Mouse (Mus musculus): ENCODE measurements around the gene Hoxa10. TPM values are rescaled to one million over a fixed set of nuclear protein-coding genes. Genes with fewer than 3 reads are reported as not detected.
A peak's percentile ranks its signal among the peaks of the same experiment; 100 is the strongest.

The Hoxa10 gene
- polyA plus RNA-seq, 1 experiment from 2014 or later: 15.6 TPM

- ATAC-seq (replicated peaks; ENCODE audit: low FRiP score, low TSS enrichment, low read depth) (no peak), DNase-seq (ENCODE audit: low spot score) (peak; percentile 72)
- WGBS: 18% methylated on average over 10 of the region's 10 CpGs
- peak overlapping the region; percentile 81 for H3K27ac ChIP-seq (ENCODE audit: low read depth)
- peaks cover 21% of the 10 kb centered on the region for H3K27me3 ChIP-seq (replicated peaks; ENCODE audit: control insufficient read depth, insufficient read depth, low read length)
- peak overlapping the region; percentile 78 for H3K4me2 ChIP-seq (ENCODE audit: low read length)
- H3K4me3 ChIP-seq (ENCODE audit: low read depth, low read length): peak overlapping the region; percentile 67
- H3K9ac ChIP-seq (ENCODE audit: low read length): peak overlapping the region; percentile 97
- H3K9me3 ChIP-seq (ENCODE audit: control insufficient read depth, low read length): no peaks in the 10 kb centered on the region
- peaks cover 49% of the 10 kb centered on the region for H3K4me1 ChIP-seq (replicated peaks; ENCODE audit: control insufficient read depth, insufficient read depth, low read length)
- peaks cover 11% of the 10 kb centered on the region; the same call in 1 of the 2 replicates for H3K36me3 ChIP-seq (ENCODE audit: control insufficient read depth, insufficient read depth, low read length)
Measured at GRCm38 (mm10) chr6:52203121-52203370, 37.6 kb downstream of the Hoxa10 start.

- H3K27me3 ChIP-seq (replicated peaks; ENCODE audit: control insufficient read depth, insufficient read depth, low read length): peaks cover 20% of the 10 kb centered on the region
- H3K36me3 ChIP-seq (ENCODE audit: control insufficient read depth, insufficient read depth, low read length): peaks cover 11% of the 10 kb centered on the region; the same call in 1 of the 2 replicates
- DNase-seq (ENCODE audit: low spot score) (peak; percentile 79), ATAC-seq (replicated peaks; ENCODE audit: low FRiP score, low TSS enrichment, low read depth) (no peak)
- H3K4me1 ChIP-seq (replicated peaks; ENCODE audit: control insufficient read depth, insufficient read depth, low read length): peaks cover 49% of the 10 kb centered on the region
- no peaks in the 10 kb centered on the region for H3K9me3 ChIP-seq (ENCODE audit: control insufficient read depth, low read length)
- H3K9ac ChIP-seq (ENCODE audit: low read length): peak overlapping the region; percentile 97
- 27% methylated on average over 22 of the region's 22 CpGs for WGBS
- H3K27ac ChIP-seq (ENCODE audit: low read depth): peak overlapping the region; percentile 81
- peak overlapping the region; percentile 78 for H3K4me2 ChIP-seq (ENCODE audit: low read length)
- peak overlapping the region; percentile 67 for H3K4me3 ChIP-seq (ENCODE audit: low read depth, low read length)
Measured at GRCm38 (mm10) chr6:52202362-52203120, 38.1 kb downstream of the Hoxa10 start.

- peak overlapping the region; percentile 97 for H3K9ac ChIP-seq (ENCODE audit: low read length)
Measured at GRCm38 (mm10) chr6:52201269-52201668, 39.4 kb downstream of the Hoxa10 start.

GRCm38 (mm10) chr6:52200751-52201250, 39.9 kb downstream of the Hoxa10 start:
- Histone ChIP-seq H3K27me3 (replicated peaks; ENCODE audit: control insufficient read depth, insufficient read depth, low read length) (peaks cover 10% of the 10 kb centered on the region; the same call in 1 of the 2 replicates), H3K27ac (ENCODE audit: low read depth) (peak overlapping the region; percentile 81), H3K36me3 (ENCODE audit: control insufficient read depth, insufficient read depth, low read length) (peaks cover 9% of the 10 kb centered on the region; the same call in 1 of the 2 replicates), H3K4me2 (ENCODE audit: low read length) (peak overlapping the region; percentile 78), H3K4me3 (ENCODE audit: low read depth, low read length) (peak overlapping the region; percentile 67), H3K9me3 (ENCODE audit: control insufficient read depth, low read length) (no peaks in the 10 kb centered on the region), H3K9ac (ENCODE audit: low read length) (peak overlapping the region; percentile 97), H3K4me1 (replicated peaks; ENCODE audit: control insufficient read depth, insufficient read depth, low read length) (peaks cover 57% of the 10 kb centered on the region)
- DNase-seq (ENCODE audit: low spot score) (no peak), ATAC-seq (replicated peaks; ENCODE audit: low FRiP score, low TSS enrichment, low read depth) (0 out of 2 replicates have a peak, but pooled peaks have one; percentile 7)
- WGBS: 18% methylated on average over 10 of the region's 10 CpGs

More at GRCm38 (mm10) chr6:52201269-52201668, 39.4 kb downstream of the Hoxa10 start:
- Histone ChIP-seq H3K4me3 (ENCODE audit: low read depth, low read length) (peak overlapping the region; percentile 67), H3K4me2 (ENCODE audit: low read length) (peak overlapping the region; percentile 78), H3K27me3 (replicated peaks; ENCODE audit: control insufficient read depth, insufficient read depth, low read length) (peaks cover 12% of the 10 kb centered on the region; the same call in 1 of the 2 replicates), H3K4me1 (replicated peaks; ENCODE audit: control insufficient read depth, insufficient read depth, low read length) (peaks cover 52% of the 10 kb centered on the region), H3K36me3 (ENCODE audit: control insufficient read depth, insufficient read depth, low read length) (peaks cover 11% of the 10 kb centered on the region; the same call in 1 of the 2 replicates), H3K9me3 (ENCODE audit: control insufficient read depth, low read length) (no peaks in the 10 kb centered on the region), H3K27ac (ENCODE audit: low read depth) (peak overlapping the region; percentile 81)
- ATAC-seq (replicated peaks; ENCODE audit: low FRiP score, low TSS enrichment, low read depth): no peak
- WGBS: 33% methylated on average over 1 of the region's 1 CpGs
- no peak for DNase-seq (ENCODE audit: low spot score)

- H3K4me3 ChIP-seq (ENCODE audit: low read depth, low read length): peak overlapping the region; percentile 67
- 0 out of 2 replicates have a peak, but pooled peaks cover 7% of the 10 kb centered on the region for H3K27me3 ChIP-seq (replicated peaks; ENCODE audit: control insufficient read depth, insufficient read depth, low read length)
- peak overlapping the region; percentile 97 for H3K9ac ChIP-seq (ENCODE audit: low read length)
- H3K4me1 ChIP-seq (replicated peaks; ENCODE audit: control insufficient read depth, insufficient read depth, low read length): peaks cover 55% of the 10 kb centered on the region
- DNase-seq (ENCODE audit: low spot score) (peak; percentile 84), ATAC-seq (replicated peaks; ENCODE audit: low FRiP score, low TSS enrichment, low read depth) (peak; percentile 18)
- H3K36me3 ChIP-seq (ENCODE audit: control insufficient read depth, insufficient read depth, low read length): peaks cover 7% of the 10 kb centered on the region; the same call in 1 of the 2 replicates
- 18% methylated on average over 30 of the region's 30 CpGs for WGBS
- H3K27ac ChIP-seq (ENCODE audit: low read depth): peak overlapping the region; percentile 81
- H3K4me2 ChIP-seq (ENCODE audit: low read length): peak overlapping the region; percentile 78
- H3K9me3 ChIP-seq (ENCODE audit: control insufficient read depth, low read length): no peaks in the 10 kb centered on the region
Measured at GRCm38 (mm10) chr6:52200073-52200750, 40.4 kb downstream of the Hoxa10 start.

- peaks cover 71% of the 10 kb centered on the region for H3K4me1 ChIP-seq (replicated peaks; ENCODE audit: control insufficient read depth, insufficient read depth, low read length)
- WGBS: 5% methylated on average over 10 of the region's 10 CpGs
Measured at GRCm38 (mm10) chr6:52197271-52197670, 43.4 kb downstream of the Hoxa10 start.

GRCm38 (mm10) chr6:52196811-52197210, 43.8 kb downstream of the Hoxa10 start:
- peak overlapping the region; percentile 93 for H3K27ac ChIP-seq (ENCODE audit: low read depth)

More at GRCm38 (mm10) chr6:52197271-52197670, 43.4 kb downstream of the Hoxa10 start:
- peak overlapping the region; percentile 11; the same call in 1 of the 2 replicates for H3K4me3 ChIP-seq (ENCODE audit: low read depth, low read length)
- peak overlapping the region; percentile 93 for H3K27ac ChIP-seq (ENCODE audit: low read depth)
- peak overlapping the region; percentile 78 for H3K4me2 ChIP-seq (ENCODE audit: low read length)
- DNase-seq (ENCODE audit: low spot score): no peak
- H3K36me3 ChIP-seq (ENCODE audit: control insufficient read depth, insufficient read depth, low read length): peaks cover 7% of the 10 kb centered on the region; the same call in 1 of the 2 replicates
- H3K9ac ChIP-seq (ENCODE audit: low read length): peak overlapping the region; percentile 41
- H3K27me3 ChIP-seq (replicated peaks; ENCODE audit: control insufficient read depth, insufficient read depth, low read length): 0 out of 2 replicates have a peak, but pooled peaks cover 3% of the 10 kb centered on the region
- ATAC-seq (replicated peaks; ENCODE audit: low FRiP score, low TSS enrichment, low read depth): peak; percentile 64
- no peaks in the 10 kb centered on the region for H3K9me3 ChIP-seq (ENCODE audit: control insufficient read depth, low read length)

GRCm38 (mm10) chr6:52194690-52195089, 46.0 kb downstream of the Hoxa10 start:
- 0 out of 2 replicates have a peak, but pooled peaks cover 3% of the 10 kb centered on the region for H3K27me3 ChIP-seq (replicated peaks; ENCODE audit: control insufficient read depth, insufficient read depth, low read length)
- WGBS: 16% methylated on average over 10 of the region's 10 CpGs
- peak overlapping the region; percentile 56 for H3K9ac ChIP-seq (ENCODE audit: low read length)
- no peaks in the 10 kb centered on the region for H3K9me3 ChIP-seq (ENCODE audit: control insufficient read depth, low read length)
- peak; percentile 75 for DNase-seq (ENCODE audit: low spot score)
- ATAC-seq (replicated peaks; ENCODE audit: low FRiP score, low TSS enrichment, low read depth): no peak
- H3K27ac ChIP-seq (ENCODE audit: low read depth): peak overlapping the region; percentile 93
- H3K4me2 ChIP-seq (ENCODE audit: low read length): peak overlapping the region; percentile 78
- H3K4me1 ChIP-seq (replicated peaks; ENCODE audit: control insufficient read depth, insufficient read depth, low read length): peaks cover 66% of the 10 kb centered on the region
- 0 out of 2 replicates have a peak overlapping the region, but pooled peaks have one; percentile 1 for H3K4me3 ChIP-seq (ENCODE audit: low read depth, low read length)
- no peaks in the 10 kb centered on the region for H3K36me3 ChIP-seq (ENCODE audit: control insufficient read depth, insufficient read depth, low read length)

More at GRCm38 (mm10) chr6:52196811-52197210, 43.8 kb downstream of the Hoxa10 start:
- no peak for DNase-seq (ENCODE audit: low spot score)
- Histone ChIP-seq H3K4me1 (replicated peaks; ENCODE audit: control insufficient read depth, insufficient read depth, low read length) (peaks cover 71% of the 10 kb centered on the region), H3K4me2 (ENCODE audit: low read length) (peak overlapping the region; percentile 78), H3K36me3 (ENCODE audit: control insufficient read depth, insufficient read depth, low read length) (peaks cover 4% of the 10 kb centered on the region; the same call in 1 of the 2 replicates), H3K27me3 (replicated peaks; ENCODE audit: control insufficient read depth, insufficient read depth, low read length) (0 out of 2 replicates have a peak, but pooled peaks cover 3% of the 10 kb centered on the region), H3K9ac (ENCODE audit: low read length) (peak overlapping the region; percentile 41), H3K9me3 (ENCODE audit: control insufficient read depth, low read length) (no peaks in the 10 kb centered on the region), H3K4me3 (ENCODE audit: low read depth, low read length) (peak overlapping the region; percentile 11; the same call in 1 of the 2 replicates)
- ATAC-seq (replicated peaks; ENCODE audit: low FRiP score, low TSS enrichment, low read depth): no peak
- WGBS: 17% methylated on average over 9 of the region's 9 CpGs

Data from intestine, embryonic 14.5 days (tissue).